Mouse (Mus musculus): ENCODE data around the gene F2rl2. TPM values are rescaled to one million over a fixed set of nuclear protein-coding genes. Genes with fewer than 3 reads are reported as not detected.

Gene F2rl2
- total RNA-seq (2022) = under 1 TPM; 0.34 to 0.55 (median 0.49) TPM

- DNase-seq (ENCODE audit: low spot score in 2 of 2) = peak; percentile 25 to 34
Measured at GRCm38 (mm10) chr13:95696654-95697163, at the start of gene F2rl2. F2rl2 (plus strand) TSS chr13:95696853.

DNA sequence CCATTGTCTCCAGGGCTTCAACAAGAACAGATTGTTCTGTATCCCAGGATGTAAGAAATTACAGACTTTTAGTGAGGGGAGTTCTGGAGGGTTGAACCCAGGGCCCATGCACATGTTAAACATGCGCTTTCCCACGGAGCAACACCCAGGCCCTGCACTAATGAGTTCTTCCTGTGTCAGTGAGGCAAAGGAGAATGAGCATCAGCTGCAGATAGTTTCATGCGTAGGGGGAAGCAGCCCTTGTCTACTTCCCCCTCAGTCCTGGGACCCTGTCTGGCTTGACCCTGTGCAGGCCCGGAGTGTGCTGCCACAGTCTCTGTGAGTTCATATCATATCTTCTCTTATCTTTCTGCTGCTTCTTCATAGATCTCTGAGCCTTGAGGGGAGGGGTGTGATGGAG is 49.4 kb upstream of the F2rl2 start:
- DNase-seq (ENCODE audit: low spot score in 2 of 2) = no peak

GRCm38 (mm10) chr13:95649941-95650340 is 46.7 kb upstream of the F2rl2 start:
- no peak for DNase-seq (ENCODE audit: low spot score in 2 of 2)

- no peak for DNase-seq (ENCODE audit: low spot score in 2 of 2)
Measured at GRCm38 (mm10) chr13:95651870-95652668, 44.6 kb upstream of the F2rl2 start.

DNA sequence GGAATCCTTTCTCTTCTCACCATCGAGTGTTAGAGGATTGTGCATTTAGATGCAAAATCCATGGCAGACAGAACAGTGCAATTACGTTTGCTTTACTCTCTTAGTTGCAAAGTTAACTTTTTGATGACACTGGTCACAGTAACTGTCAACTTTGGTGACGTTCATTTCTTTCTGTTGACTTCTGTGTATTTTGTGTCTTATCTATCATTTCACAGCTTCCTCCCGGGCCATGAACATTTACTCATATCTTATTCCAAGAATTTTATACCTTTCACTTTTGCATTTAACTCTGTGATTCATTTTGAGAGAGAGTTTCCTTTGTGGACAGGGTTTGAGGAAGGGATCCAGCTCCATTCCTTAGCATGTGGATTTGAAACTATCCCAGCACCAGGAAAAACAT is 43.0 kb upstream of the F2rl2 start:
- DNase-seq (ENCODE audit: low spot score in 2 of 2) = no peak

- no peak for DNase-seq (ENCODE audit: low spot score in 2 of 2)
Measured at GRCm38 (mm10) chr13:95655284-95655683, 41.4 kb upstream of the F2rl2 start.

DNA sequence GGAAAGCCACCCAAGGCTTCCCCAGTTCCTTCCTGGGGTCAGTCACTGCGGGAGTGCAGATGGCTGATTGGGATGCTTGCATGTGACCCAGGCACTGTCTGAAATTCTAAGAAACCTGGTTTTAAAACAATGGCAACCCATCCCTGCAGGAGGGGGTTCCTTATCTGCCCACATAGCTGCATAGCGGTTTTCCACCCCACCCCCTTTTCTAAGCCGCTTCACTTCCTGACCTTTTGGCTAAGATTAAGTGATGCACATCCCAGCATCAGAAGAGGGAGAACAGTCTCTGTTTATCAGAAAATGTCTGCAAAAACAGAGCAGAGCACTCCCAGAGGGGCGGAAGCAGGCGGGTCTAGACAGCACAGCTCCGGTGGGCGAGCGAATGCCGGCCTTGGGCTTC is 39.5 kb upstream of the F2rl2 start:
- no peak for DNase-seq (ENCODE audit: low spot score in 2 of 2)

GRCm38 (mm10) chr13:95659432-95659831 is 37.2 kb upstream of the F2rl2 start:
- DNase-seq (ENCODE audit: low spot score in 2 of 2) = no peak

- no peak for DNase-seq (ENCODE audit: low spot score in 2 of 2)
Measured at GRCm38 (mm10) chr13:95663834-95664233, 32.8 kb upstream of the F2rl2 start.

- DNase-seq (ENCODE audit: low spot score in 2 of 2) = peak; percentile 13 to 21
Measured at GRCm38 (mm10) chr13:95665644-95666356, 30.9 kb upstream of the F2rl2 start.

GRCm38 (mm10) chr13:95667260-95667659 is 29.4 kb upstream of the F2rl2 start:
- DNase-seq (ENCODE audit: low spot score in 2 of 2) = no peak

DNA sequence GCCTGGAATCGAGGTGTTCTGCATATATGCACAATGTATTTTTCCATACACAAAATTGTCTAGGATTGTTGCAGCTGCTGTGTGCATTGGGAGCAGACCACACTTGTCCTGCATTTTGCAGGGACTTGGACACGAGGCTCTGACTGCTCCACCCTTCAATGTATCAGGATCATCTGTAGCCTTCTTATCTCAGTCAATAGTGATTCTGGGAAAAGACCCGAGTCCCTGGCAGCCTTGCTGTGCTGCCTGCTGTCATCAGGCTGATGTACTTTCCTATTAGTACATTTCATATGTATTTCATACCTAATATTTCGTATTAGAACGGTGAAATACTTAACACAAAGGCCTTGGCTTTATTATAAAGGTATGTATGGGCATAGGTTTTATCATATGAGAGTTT is 26.1 kb upstream of the F2rl2 start:
- no peak for DNase-seq (ENCODE audit: low spot score in 2 of 2)

- no peak for DNase-seq (ENCODE audit: low spot score in 2 of 2)
Measured at GRCm38 (mm10) chr13:95671108-95671897, 25.4 kb upstream of the F2rl2 start.

DNA sequence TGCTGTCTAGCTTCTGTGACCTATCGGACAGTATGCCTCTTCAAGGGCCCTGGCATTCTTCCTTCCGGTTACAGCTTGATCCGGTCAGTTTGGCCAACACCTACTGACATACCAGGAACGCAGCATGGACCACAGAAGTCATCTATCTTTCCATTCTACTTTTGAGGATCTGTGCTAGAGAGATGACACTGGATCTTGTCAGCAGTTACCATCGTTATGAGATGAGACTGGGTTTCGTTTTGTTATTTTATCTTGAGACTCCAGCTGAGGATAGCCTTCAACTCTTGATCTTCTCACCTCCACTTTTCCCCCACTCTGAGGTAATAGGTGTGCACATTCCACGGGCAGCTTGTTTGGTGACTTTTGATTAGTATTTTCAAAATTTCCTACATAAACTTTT is 24.3 kb upstream of the F2rl2 start:
- no peak for DNase-seq (ENCODE audit: low spot score in 2 of 2)

GRCm38 (mm10) chr13:95679078-95679477 is 17.6 kb upstream of the F2rl2 start:
- no peak for DNase-seq (ENCODE audit: low spot score in 2 of 2)

DNA sequence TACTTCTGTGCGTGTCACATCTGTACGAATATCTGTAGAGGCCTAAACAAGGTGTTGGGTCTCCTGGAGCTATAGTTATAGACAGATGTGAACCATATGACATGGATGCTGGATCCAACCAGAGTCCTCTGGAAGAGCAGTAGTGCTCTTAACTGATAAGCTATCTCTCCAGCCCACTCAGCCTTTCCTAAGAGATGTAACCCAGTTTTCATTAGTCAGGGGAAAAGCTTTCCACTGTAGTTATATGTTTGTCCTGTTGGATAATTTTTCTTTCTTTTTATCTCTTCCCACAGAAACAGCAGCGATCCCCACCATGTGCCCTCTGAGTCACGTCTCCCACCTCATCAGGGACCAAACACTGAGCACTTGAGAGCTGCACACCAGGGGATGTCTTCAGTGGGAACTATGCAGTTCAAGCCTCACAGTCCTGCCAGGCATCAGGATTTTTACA is 17.1 kb upstream of the F2rl2 start:
- DNase-seq (ENCODE audit: low spot score in 2 of 2) = no peak

- no peak for DNase-seq (ENCODE audit: low spot score in 2 of 2)
Measured at GRCm38 (mm10) chr13:95684656-95685244, 11.9 kb upstream of the F2rl2 start.

DNA sequence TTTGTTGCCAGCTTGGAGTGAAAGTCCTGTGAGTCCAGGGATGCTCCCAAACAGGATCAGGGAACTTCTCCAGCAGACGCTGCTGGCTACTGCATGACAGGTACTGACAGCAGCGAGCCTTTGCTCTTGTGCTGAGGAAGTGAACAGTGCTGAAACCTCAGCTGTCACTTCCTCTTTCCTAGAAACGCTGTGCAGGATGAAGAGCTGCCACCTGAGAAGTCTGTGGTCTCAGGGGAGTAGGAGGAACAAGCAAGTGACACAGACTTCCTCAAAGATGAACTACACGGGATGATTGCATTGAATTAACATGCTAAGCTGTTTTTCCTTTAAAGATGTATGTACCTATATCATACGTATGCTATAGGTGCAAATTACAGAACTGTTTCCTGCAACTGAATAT is 10.9 kb upstream of the F2rl2 start:
- no peak for DNase-seq (ENCODE audit: low spot score in 2 of 2)

DNA sequence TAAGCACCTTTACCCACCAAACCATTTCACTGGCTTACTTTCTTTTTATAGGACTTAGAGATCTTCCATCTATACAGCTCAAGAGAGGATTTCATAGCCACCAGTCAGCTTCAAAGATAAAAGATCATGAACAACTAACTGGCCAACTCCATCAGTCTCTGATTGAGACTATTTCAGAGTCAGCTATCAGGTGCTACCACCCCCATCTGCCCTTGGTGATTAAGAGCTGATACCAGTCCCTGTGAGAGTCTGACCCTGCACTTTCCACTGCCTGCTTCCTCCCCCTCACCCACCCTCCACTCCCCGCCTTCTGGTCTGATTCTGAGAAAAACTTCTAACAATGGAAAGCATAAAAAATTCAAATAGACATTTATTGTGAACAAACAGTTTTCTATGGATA is 8.1 kb upstream of the F2rl2 start:
- DNase-seq (ENCODE audit: low spot score in 2 of 2) = no peak

DNA sequence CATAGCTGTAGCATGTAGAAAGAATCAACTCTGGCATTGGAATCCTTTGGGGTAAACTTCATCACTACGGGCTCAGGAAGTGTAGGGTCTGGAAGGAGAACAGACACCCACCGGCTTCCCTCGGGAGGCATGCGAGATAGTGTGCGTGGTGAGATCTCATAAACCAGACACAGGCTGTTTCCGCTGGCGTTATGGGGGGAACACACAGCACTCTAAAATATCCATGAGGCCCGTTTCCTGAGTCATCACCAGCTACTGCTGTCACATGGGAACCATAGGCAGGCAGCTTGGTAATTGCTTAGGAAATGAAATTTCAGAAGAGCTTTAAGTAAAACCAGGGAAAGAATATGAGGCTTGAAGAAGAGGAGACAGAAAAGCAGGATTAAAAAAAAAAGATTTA is 4.5 kb upstream of the F2rl2 start:
- peak; percentile 18 to 44 for DNase-seq (ENCODE audit: low spot score in 2 of 2)

DNA sequence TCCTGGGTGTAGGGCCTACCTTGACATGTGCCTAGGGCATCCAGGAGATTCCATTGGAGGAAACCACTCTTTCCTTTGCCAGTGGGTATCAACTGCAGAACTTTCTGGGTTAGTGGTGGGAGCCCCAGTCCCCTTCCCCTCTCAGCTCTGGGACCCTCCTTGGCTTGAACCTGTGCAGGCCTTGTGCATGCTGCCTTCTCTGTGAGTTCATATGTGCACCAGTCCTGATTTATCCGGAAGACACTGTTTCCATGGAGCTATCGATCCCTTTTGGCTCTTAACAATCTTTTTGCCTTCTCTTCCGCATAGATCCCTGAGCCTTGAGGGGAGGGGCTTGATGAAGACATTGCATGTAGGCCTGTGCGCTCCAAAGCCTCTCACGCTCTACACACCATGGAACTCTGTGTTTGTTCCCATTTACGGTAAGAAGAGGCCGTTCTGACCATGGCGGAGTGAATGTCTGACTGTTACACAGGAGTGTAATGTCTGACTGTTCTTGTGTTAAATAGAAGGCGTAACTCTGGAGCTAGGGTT is 466 bp upstream of the F2rl2 start:
- DNase-seq (ENCODE audit: low spot score in 2 of 2) = no peak

All from layer of hippocampus, adult 8-10 months (tissue).